Mouse (Mus musculus) C2C12 (cell line): ENCODE measurements at regions not wholly inside any gene's neighbourhood (a gene's known extent, or its start where the extent isn't known, plus 50 kb on each side); places are given as distances from the start of the nearest gene placed in this dataset.

Source experiments
- H3K27me3 ChIP-seq: one replicate; pipeline ENCODE4 v1.6.1; 2011; ENCODE audit not compliant: control insufficient read depth, insufficient read depth, insufficient read length
- H3K36me3 ChIP-seq: one replicate; pipeline ENCODE4 v1.6.1; 2011; ENCODE audit not compliant: control insufficient read depth, insufficient read depth
- H3K4me3 ChIP-seq: one replicate; pipeline ENCODE4 v1.5.1; 2011; ENCODE audit warnings: mild to moderate bottlenecking, control low read depth; ENCODE audit not compliant: poor library complexity, insufficient read depth, severe bottlenecking
- H3K79me2 ChIP-seq: one replicate; pipeline ENCODE4 v1.6.1; 2011; ENCODE audit not compliant: control insufficient read depth, insufficient read depth
- H3K79me3 ChIP-seq: one replicate; pipeline ENCODE4 v1.6.1; 2011; ENCODE audit warnings: low read depth, control low read depth
- H3ac ChIP-seq: one replicate; pipeline ENCODE3; 2011; ENCODE audit warnings: low read depth; ENCODE audit not compliant: control insufficient read depth, insufficient read length
- CEBPB ChIP-seq: IDR thresholded peaks from one replicate; pipeline ENCODE4 v1.6.1; 2011; ENCODE audit warnings: low read depth, mild to moderate bottlenecking, control low read depth, moderate library complexity
- CTCF ChIP-seq: IDR thresholded peaks from one replicate; pipeline ENCODE4 v1.5.1; 2011; ENCODE audit not compliant: control insufficient read depth, insufficient read depth, insufficient read length
- FOSL1 ChIP-seq: IDR thresholded peaks from one replicate; pipeline ENCODE4 v1.8.0; 2011; ENCODE audit warnings: mild to moderate bottlenecking, low read length; ENCODE audit not compliant: poor library complexity, insufficient read depth, severe bottlenecking
- MAX ChIP-seq: IDR thresholded peaks from one replicate; pipeline ENCODE4 v1.6.1; 2011; ENCODE audit warnings: mild to moderate bottlenecking, control low read depth
- MYOD1 ChIP-seq: IDR thresholded peaks from one replicate; pipeline ENCODE4 v1.6.1; 2011; ENCODE audit warnings: low read depth; ENCODE audit not compliant: control insufficient read depth, insufficient read length
- MYOG ChIP-seq: IDR thresholded peaks from one replicate; pipeline ENCODE4 v1.6.1; 2011; ENCODE audit not compliant: control insufficient read depth, insufficient read length; ENCODE audit errors: extremely low read depth
- USF1 ChIP-seq: IDR thresholded peaks from one replicate; pipeline ENCODE4 v1.6.1; 2011; ENCODE audit warnings: low read depth, mild to moderate bottlenecking, control low read depth, moderate library complexity

DNA sequence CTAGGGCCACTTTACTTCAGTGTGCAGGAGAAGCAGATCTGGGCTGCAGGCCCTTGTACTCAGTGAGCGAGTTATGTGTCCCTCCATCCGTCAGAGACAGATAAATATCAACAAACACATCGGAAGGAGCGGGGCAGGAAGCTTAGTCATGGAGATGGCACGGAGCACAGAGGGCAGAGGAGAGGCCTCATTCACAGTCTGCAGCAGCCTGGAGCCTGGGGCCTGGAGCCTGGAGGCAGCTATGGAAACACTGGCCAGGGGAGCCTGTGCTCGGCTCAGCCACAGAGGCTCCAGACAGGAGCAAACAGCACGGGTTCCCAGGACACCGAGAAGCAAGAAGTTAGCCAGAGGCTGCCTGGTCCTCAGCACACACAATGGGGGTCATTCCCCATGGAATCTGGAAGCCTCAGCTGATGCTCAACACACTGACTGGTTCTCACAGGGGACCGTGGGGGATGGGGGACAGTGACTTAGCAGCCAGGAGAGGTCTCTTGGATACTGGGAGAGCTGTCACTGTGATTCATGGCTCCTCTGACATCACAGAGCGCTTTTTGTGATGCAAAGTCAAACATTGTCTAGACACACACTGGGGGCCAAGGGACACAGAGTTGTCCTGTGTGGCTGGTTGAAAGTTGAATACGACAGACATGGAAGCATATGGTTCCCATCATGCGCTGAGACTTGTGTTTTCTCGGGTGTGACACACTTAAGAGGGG is 82.2 kb upstream of the Sulf2 start:
- Histone ChIP-seq H3K4me3 (no peak overlapping the region), H3K27me3 (peaks cover 5% of the 10 kb centered on the region), H3K79me3 (no peaks in the 10 kb centered on the region), H3K36me3 (no peaks in the 10 kb centered on the region), H3ac (no peak overlapping the region), H3K79me2 (no peaks in the 10 kb centered on the region)
- TF ChIP-seq MYOD1 (no peak), USF1 (no peak), FOSL1 (no peak), CTCF (no peak), MYOG (no peak), MAX (no peak), CEBPB (no peak)

DNA sequence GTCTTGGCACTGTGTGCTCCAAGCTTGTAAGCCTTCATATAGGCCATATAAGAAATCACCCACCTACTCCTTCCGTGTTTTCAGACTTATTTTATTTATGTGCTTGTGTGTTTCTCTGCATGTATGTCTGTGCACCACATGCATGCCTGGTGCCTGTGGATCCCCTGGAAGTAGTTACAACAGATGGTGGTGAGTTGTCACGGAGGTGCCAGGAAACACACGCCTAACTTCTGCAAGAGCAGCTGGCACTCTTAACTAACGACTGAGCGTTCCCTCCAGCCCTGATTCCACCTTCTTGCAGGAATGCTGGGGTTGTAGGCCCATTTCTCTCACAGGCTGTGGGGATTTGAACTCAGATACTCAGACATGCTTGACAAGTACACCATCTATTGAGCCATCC is 80.6 kb upstream of the Sulf2 start:
- no peaks in the 10 kb centered on the region for H3K36me3 ChIP-seq
- no peaks in the 10 kb centered on the region for H3K79me3 ChIP-seq
- no peak overlapping the region for H3K4me3 ChIP-seq
- TF ChIP-seq FOSL1 (no peak), MYOG (no peak), USF1 (no peak), MYOD1 (no peak), MAX (no peak), CTCF (no peak), CEBPB (no peak)
- no peak overlapping the region for H3ac ChIP-seq
- no peaks in the 10 kb centered on the region for H3K27me3 ChIP-seq
- H3K79me2 ChIP-seq, result no peaks in the 10 kb centered on the region

DNA sequence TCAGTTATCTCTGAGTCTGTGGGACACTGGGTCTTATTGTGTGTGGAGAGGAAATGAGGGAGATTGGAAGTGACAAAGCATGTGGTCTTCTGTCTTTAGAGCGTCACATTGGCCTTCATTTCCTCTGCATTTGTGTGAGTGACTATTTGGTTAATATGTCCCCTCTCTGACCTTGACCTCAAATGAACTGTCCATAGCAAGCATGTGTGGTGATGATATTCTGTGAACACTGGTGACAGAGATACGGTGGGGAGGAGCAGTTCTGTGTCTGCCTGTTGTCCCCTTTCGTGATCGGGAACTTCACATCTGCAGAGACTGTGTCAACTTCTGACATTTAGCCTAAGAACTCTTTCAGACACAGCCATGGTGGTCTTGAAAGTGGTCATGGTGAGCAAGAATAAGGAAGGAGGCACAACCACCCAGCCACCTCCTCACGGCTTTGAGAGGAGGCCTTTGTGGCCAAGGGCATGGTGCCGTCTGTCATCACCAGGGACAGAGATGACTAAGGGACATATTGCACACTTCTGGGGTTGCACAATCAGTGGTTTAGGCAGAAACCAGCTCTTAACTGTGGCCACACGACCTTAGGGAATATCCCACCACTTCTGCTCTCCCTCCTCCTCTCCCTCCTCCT is 79.2 kb upstream of the Sulf2 start:
- Histone ChIP-seq H3K4me3 (no peak overlapping the region), H3K79me3 (no peaks in the 10 kb centered on the region), H3K36me3 (no peaks in the 10 kb centered on the region), H3ac (no peak overlapping the region), H3K27me3 (peaks cover 5% of the 10 kb centered on the region), H3K79me2 (no peaks in the 10 kb centered on the region)
- TF ChIP-seq USF1 (no peak), MYOG (no peak), CTCF (no peak), FOSL1 (peak; percentile 74), MAX (no peak), MYOD1 (peak; percentile 63), CEBPB (peak; percentile 100)

DNA sequence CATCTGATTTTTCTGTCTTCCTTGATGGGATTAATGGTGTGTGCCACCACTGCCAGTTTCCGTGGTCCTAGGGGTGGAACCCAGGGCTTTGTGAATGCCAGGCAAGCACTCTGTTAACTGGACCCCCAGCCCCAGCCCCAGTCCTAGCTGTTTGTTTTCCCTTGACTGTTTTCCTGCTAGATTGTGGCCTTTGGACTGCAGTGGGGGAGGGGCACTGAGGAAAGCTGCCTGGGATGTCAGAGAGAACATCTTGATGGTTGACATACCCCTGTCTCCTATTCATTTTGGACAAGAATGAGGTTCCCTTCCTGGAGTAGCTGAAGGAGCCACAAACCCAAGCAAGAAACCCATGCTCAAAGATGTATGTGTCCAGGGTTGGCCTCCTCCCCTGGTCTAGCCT is 77.8 kb upstream of the Sulf2 start:
- Histone ChIP-seq H3K79me2 (no peaks in the 10 kb centered on the region), H3K36me3 (no peaks in the 10 kb centered on the region), H3K27me3 (peaks cover 5% of the 10 kb centered on the region), H3K79me3 (no peaks in the 10 kb centered on the region), H3K4me3 (no peak overlapping the region), H3ac (no peak overlapping the region)
- no peak for TF ChIP-seq CEBPB
- TF ChIP-seq USF1, result no peak
- no peak for TF ChIP-seq MYOD1
- no peak for TF ChIP-seq CTCF
- TF ChIP-seq MYOG, result no peak
- TF ChIP-seq MAX, result no peak
- TF ChIP-seq FOSL1, result no peak

DNA sequence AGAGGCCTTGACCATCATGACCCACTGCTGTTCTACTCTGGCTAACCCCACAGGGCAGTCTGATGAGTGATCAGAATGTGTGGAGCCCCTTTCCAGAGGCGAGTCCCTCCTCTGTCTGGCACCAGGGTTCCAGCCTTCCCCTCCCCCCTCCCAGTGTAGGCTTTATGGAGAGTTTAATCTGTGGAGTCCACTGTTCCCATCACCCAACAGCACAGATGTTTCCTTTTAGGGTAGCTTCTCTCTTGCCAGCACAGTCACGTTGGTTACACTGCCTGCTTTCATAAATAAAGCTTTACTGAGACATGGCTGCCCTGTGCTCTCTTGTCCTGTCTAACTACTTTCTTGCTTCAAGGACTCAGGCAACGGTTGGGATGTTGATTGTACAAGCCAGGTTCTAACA is 76.9 kb upstream of the Sulf2 start:
- H3K79me2 ChIP-seq, result no peaks in the 10 kb centered on the region
- no peak overlapping the region for H3ac ChIP-seq
- H3K27me3 ChIP-seq, result peaks cover 5% of the 10 kb centered on the region
- TF ChIP-seq USF1 (no peak), MYOD1 (no peak), MAX (no peak), FOSL1 (no peak), CTCF (no peak), MYOG (no peak), CEBPB (no peak)
- H3K4me3 ChIP-seq, result no peak overlapping the region
- H3K36me3 ChIP-seq, result no peaks in the 10 kb centered on the region
- H3K79me3 ChIP-seq, result no peaks in the 10 kb centered on the region
